Mouse (Mus musculus) limb, embryonic 13.5 days (tissue): ENCODE results near the gene Adam19. TPM values are rescaled to one million over a fixed set of nuclear protein-coding genes. Genes with fewer than 3 reads are reported as not detected.

Source experiments
- ATAC-seq: fragments of 200-750 bp; cut with Nextera tagmentation; 2 replicates; pipeline ENCODE4 v1.8.0; 2017; ENCODE audit warnings: low read depth, moderate number of reproducible peaks, moderate TSS enrichment; ENCODE audit not compliant: low FRiP score
- H3K27ac ChIP-seq: fragments of 300-500 bp; sonication (generic); 2 replicates; pipeline ENCODE4 v1.5.1; 2015; ENCODE audit warnings: inconsistent platforms, mild to moderate bottlenecking, moderate library complexity
- H3K27me3 ChIP-seq: fragments of 300-500 bp; sonication (generic); 2 replicates; pipeline ENCODE4 v1.6.1; 2015; ENCODE audit warnings: mild to moderate bottlenecking, inconsistent platforms
- H3K36me3 ChIP-seq: fragments of 300-500 bp; sonication (generic); 2 replicates; pipeline ENCODE4 v1.6.1; 2015; ENCODE audit warnings: inconsistent platforms, mild to moderate bottlenecking, moderate library complexity
- H3K4me1 ChIP-seq: fragments of 300-500 bp; sonication (generic); 2 replicates; pipeline ENCODE4 v1.6.1; 2015; ENCODE audit warnings: inconsistent platforms
- H3K4me2 ChIP-seq: fragments of 300-500 bp; sonication (generic); replicated peaks from 2 replicates; pipeline ENCODE4 v1.6.1; 2015; ENCODE audit warnings: inconsistent platforms, mild to moderate bottlenecking, moderate library complexity
- H3K4me3 ChIP-seq: fragments of 300-500 bp; sonication (generic); 2 replicates; pipeline ENCODE4 v1.5.1; 2015; ENCODE audit warnings: moderate library complexity, mild to moderate bottlenecking, inconsistent platforms
- H3K9ac ChIP-seq: fragments of 300-500 bp; sonication (generic); 2 replicates; pipeline ENCODE4 v1.6.1; 2015; ENCODE audit warnings: mild to moderate bottlenecking, inconsistent platforms
- H3K9me3 ChIP-seq: fragments of 300-500 bp; sonication (generic); 2 replicates; pipeline ENCODE4 v1.6.1; 2016; ENCODE audit warnings: inconsistent platforms
- WGBS: fragments of 180-500 bp; shearing (Covaris S2); methylation state at CpG from one replicate; pipeline ENCODE4 v1.1.7; 2015; 5-methylcytosine and 5-hydroxymethylcytosine counted together
- polyA plus RNA-seq: library from polyadenylated mRNA; unstranded; fragments of >200 nt; fragmentation: Nextera tagmentation; extraction: Ambion mirVana; gene quantifications from 2 replicates; pipeline ENCODE4 v1.2.1, GENCODE M21; 2015

Gene Adam19
- polyA plus RNA-seq, 1 experiment from 2014 or later = 16.4 TPM

- H3K4me2 ChIP-seq = no peak overlapping the region
- H3K27me3 ChIP-seq = no peaks in the 10 kb centered on the region
- no peak overlapping the region for H3K9ac ChIP-seq
- H3K4me3 ChIP-seq = no peak overlapping the region
- H3K4me1 ChIP-seq = no peaks in the 10 kb centered on the region
- H3K9me3 ChIP-seq = no peaks in the 10 kb centered on the region
- WGBS = 92% methylated on average over 17 of the region's 17 CpGs
- no peak for ATAC-seq
- H3K27ac ChIP-seq = no peak overlapping the region
- H3K36me3 ChIP-seq = peaks cover 70% of the 10 kb centered on the region
These were observed 75.5 kb downstream of the Adam19 start for GRCm38 (mm10) chr11:46131022-46131986.

- Histone ChIP-seq H3K4me2 (no peak overlapping the region), H3K4me1 (no peaks in the 10 kb centered on the region), H3K27ac (no peak overlapping the region), H3K9ac (no peak overlapping the region), H3K27me3 (no peaks in the 10 kb centered on the region), H3K36me3 (peaks cover 78% of the 10 kb centered on the region), H3K4me3 (no peak overlapping the region), H3K9me3 (no peaks in the 10 kb centered on the region)
- 92% methylated on average over 2 of the region's 2 CpGs for WGBS
- no peak for ATAC-seq
These were observed 79.1 kb downstream of the Adam19 start for GRCm38 (mm10) chr11:46134899-46135298.

- Histone ChIP-seq H3K27ac (no peak overlapping the region), H3K9me3 (no peaks in the 10 kb centered on the region), H3K27me3 (no peaks in the 10 kb centered on the region), H3K9ac (no peak overlapping the region), H3K4me3 (no peak overlapping the region), H3K4me1 (no peaks in the 10 kb centered on the region), H3K36me3 (peaks cover 73% of the 10 kb centered on the region), H3K4me2 (no peak overlapping the region)
- ATAC-seq = no peak
- 88% methylated on average over 6 of the region's 6 CpGs for WGBS
These were observed 87.5 kb downstream of the Adam19 start for GRCm38 (mm10) chr11:46143342-46143741.

DNA sequence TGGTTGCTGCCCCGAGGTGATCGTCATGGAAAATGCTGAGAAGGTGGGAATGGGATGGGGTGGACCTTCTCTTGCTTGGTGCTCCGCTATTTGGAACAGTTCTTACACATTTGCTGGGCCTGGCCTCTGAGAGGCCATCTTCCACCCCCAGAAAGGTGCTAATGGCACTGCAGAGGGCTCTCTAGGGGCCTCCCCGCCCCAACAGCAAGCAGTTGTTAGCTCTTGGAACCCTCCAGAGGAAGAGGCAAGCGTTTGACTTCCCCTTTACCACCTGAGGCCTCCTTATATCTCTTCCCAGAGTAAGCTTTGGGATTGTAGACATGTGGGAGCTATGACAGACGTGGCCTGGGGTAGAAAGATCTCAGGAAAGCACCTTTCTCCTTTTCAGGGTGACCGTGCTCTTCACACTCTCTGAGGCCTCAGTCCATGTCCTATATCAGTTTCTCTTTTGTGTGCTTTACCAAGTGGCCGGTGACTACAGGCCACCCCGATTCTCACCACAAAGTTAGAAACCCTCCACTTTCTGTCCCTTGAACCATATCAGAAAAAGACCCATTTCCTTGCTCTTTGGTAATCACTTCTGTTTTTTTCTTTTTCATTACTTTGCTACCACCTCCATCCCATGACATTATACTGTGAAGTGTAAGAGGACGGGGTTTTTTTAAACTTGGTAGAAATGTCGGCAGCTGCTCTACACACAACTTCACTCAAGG is 89.5 kb downstream of the Adam19 start:
- Histone ChIP-seq H3K27ac (no peak overlapping the region), H3K4me3 (no peak overlapping the region), H3K9ac (no peak overlapping the region), H3K4me1 (no peaks in the 10 kb centered on the region), H3K36me3 (peaks cover 53% of the 10 kb centered on the region), H3K27me3 (no peaks in the 10 kb centered on the region), H3K4me2 (no peak overlapping the region), H3K9me3 (no peaks in the 10 kb centered on the region)
- no peak for ATAC-seq
- WGBS = 86% methylated on average over 11 of the region's 11 CpGs

GRCm38 (mm10) chr11:46146619-46147018 is 90.8 kb downstream of the Adam19 start:
- ATAC-seq = no peak
- H3K4me2 ChIP-seq = no peak overlapping the region
- no peaks in the 10 kb centered on the region for H3K27me3 ChIP-seq
- H3K27ac ChIP-seq = no peak overlapping the region
- 92% methylated on average over 5 of the region's 5 CpGs for WGBS
- H3K4me1 ChIP-seq = no peaks in the 10 kb centered on the region
- H3K36me3 ChIP-seq = peaks cover 40% of the 10 kb centered on the region
- H3K9me3 ChIP-seq = no peaks in the 10 kb centered on the region
- H3K4me3 ChIP-seq = no peak overlapping the region
- H3K9ac ChIP-seq = no peak overlapping the region

DNA sequence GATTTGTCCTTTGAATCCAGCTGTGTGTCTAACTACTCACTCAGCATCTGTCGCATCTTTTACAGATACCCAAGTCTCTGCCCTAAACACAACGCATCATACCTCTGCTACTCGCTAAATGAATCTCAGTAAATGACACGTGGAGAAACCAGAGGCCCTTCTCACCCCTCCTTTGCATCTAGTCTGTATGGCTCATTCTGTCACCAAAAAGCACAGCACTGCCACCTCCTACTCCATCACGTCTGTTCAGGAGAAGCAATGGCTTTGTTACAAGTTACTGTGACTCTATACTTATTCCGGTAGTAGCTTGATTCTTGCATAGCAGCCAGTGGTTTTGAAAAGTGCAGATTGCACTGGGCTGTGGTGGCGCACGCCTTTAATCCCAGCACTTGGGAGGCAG is 101.2 kb downstream of the Adam19 start:
- H3K27ac ChIP-seq = no peak overlapping the region
- H3K4me3 ChIP-seq = no peak overlapping the region
- no peak for ATAC-seq
- no peaks in the 10 kb centered on the region for H3K27me3 ChIP-seq
- H3K36me3 ChIP-seq = no peaks in the 10 kb centered on the region
- H3K4me2 ChIP-seq = no peak overlapping the region
- H3K4me1 ChIP-seq = no peaks in the 10 kb centered on the region
- 87% methylated on average over 8 of the region's 8 CpGs for WGBS
- no peaks in the 10 kb centered on the region for H3K9me3 ChIP-seq
- no peak overlapping the region for H3K9ac ChIP-seq

DNA sequence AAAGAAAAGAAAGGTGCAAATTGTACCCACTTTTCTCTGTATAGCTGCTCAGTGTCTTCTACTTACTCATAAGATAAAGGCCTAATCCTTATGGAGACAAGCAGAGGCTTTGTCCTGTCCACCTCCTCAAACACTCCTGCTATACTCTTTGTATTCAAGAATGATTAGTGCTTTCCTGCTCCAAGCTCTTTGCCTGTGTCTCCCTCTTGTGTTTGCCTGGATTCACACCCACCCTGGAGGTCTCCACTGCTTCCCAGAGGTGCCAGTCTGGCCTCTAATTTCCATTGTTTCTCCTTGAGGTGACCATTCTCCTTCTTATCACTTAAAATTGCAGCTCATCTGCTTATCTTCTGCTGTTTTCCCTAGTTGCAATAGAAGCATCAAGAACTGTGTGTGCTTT is 101.7 kb downstream of the Adam19 start:
- Histone ChIP-seq H3K27ac (no peak overlapping the region), H3K4me1 (no peaks in the 10 kb centered on the region), H3K27me3 (no peaks in the 10 kb centered on the region), H3K9ac (no peak overlapping the region), H3K36me3 (no peaks in the 10 kb centered on the region), H3K9me3 (no peaks in the 10 kb centered on the region), H3K4me2 (no peak overlapping the region), H3K4me3 (no peak overlapping the region)
- no peak for ATAC-seq

- WGBS = 1% methylated on average over 40 of the region's 40 CpGs
- ATAC-seq = peak; percentile 40; the same call in 1 of the 2 replicates
- H3K9ac ChIP-seq = peak within 1 kb of the TSS; percentile 65
- H3K27me3 ChIP-seq = peaks cover 36% of the 10 kb centered on the region
- H3K4me3 ChIP-seq = peak within 1 kb of the TSS; percentile 56
- no peaks in the 10 kb centered on the region for H3K36me3 ChIP-seq
- no peaks in the 10 kb centered on the region for H3K9me3 ChIP-seq
- H3K4me2 ChIP-seq = peak within 1 kb of the TSS; percentile 96
- no peak within 1 kb of the TSS for H3K27ac ChIP-seq
- peaks cover 17% of the 10 kb centered on the region for H3K4me1 ChIP-seq
These were observed 110.2 kb downstream of the Adam19 start, which contains the start of gene Nipal4 for GRCm38 (mm10) chr11:46165866-46166585. Gene Nipal4, minus strand, starts transcription at chr11:46166508.

- no peak for ATAC-seq
- Histone ChIP-seq H3K27me3 (peaks cover 36% of the 10 kb centered on the region), H3K4me3 (no peak overlapping the region), H3K27ac (no peak overlapping the region), H3K36me3 (no peaks in the 10 kb centered on the region), H3K4me2 (no peak overlapping the region), H3K9me3 (no peaks in the 10 kb centered on the region), H3K9ac (no peak overlapping the region), H3K4me1 (peaks cover 17% of the 10 kb centered on the region)
- WGBS = 88% methylated on average over 7 of the region's 7 CpGs
These were observed 112.7 kb downstream of the Adam19 start for GRCm38 (mm10) chr11:46168506-46168905.

- no peak overlapping the region for H3K4me2 ChIP-seq
- no peaks in the 10 kb centered on the region for H3K36me3 ChIP-seq
- H3K4me3 ChIP-seq = no peak overlapping the region
- peaks cover 29% of the 10 kb centered on the region for H3K27me3 ChIP-seq
- H3K9me3 ChIP-seq = no peaks in the 10 kb centered on the region
- no peak overlapping the region for H3K27ac ChIP-seq
- 50% methylated on average over 3 of the region's 3 CpGs for WGBS
- no peak overlapping the region for H3K9ac ChIP-seq
- H3K4me1 ChIP-seq = peaks cover 17% of the 10 kb centered on the region
- no peak for ATAC-seq
These were observed 114.1 kb downstream of the Adam19 start for GRCm38 (mm10) chr11:46169908-46170307.

GRCm38 (mm10) chr11:46172128-46172527 is 116.3 kb downstream of the Adam19 start:
- Histone ChIP-seq H3K27me3 (peaks cover 7% of the 10 kb centered on the region), H3K4me2 (no peak overlapping the region), H3K36me3 (no peaks in the 10 kb centered on the region), H3K4me3 (no peak overlapping the region), H3K27ac (no peak overlapping the region), H3K4me1 (peaks cover 8% of the 10 kb centered on the region; the same call in 1 of the 2 replicates), H3K9me3 (no peaks in the 10 kb centered on the region), H3K9ac (no peak overlapping the region)
- WGBS = 89% methylated on average over 9 of the region's 9 CpGs
- no peak for ATAC-seq

DNA sequence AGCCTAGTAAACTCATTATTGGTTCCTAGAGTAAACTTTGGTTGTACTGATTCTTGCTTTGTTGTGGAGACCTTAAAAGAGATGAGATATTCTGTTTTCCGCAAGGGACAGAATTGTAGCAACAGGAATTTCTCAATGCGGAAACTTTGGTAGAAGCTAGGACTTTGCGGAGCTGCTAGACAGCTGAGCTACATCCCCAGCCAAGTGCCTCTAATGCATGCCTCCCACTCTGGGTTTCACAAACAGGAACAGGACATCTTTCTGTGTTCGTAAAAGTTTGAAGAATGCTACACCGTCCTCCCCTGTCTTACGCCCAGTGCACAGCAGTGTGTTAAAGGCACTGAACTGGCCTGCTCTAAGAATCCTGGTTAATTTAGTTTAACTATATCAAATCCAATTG is 120.4 kb downstream of the Adam19 start:
- Histone ChIP-seq H3K4me1 (no peaks in the 10 kb centered on the region), H3K4me3 (no peak overlapping the region), H3K4me2 (no peak overlapping the region), H3K36me3 (no peaks in the 10 kb centered on the region), H3K27me3 (no peaks in the 10 kb centered on the region), H3K9ac (no peak overlapping the region), H3K27ac (no peak overlapping the region), H3K9me3 (no peaks in the 10 kb centered on the region)
- 87% methylated on average over 6 of the region's 6 CpGs for WGBS
- no peak for ATAC-seq
